Mouse (Mus musculus) C2C12 (cell line): ENCODE measurements around the gene Asic2. TPM values are rescaled to one million over a fixed set of nuclear protein-coding genes. Genes with fewer than 3 reads are reported as not detected.
A peak's percentile ranks its signal among the peaks of the same experiment; 100 is the strongest.

Source experiments
- H3K27me3 ChIP-seq: one replicate; pipeline ENCODE4 v1.6.1; 2011; ENCODE audit not compliant: control insufficient read depth, insufficient read depth, insufficient read length
- H3K36me3 ChIP-seq: one replicate; pipeline ENCODE4 v1.6.1; 2011; ENCODE audit not compliant: control insufficient read depth, insufficient read depth
- H3K4me3 ChIP-seq: one replicate; pipeline ENCODE4 v1.5.1; 2011; ENCODE audit warnings: mild to moderate bottlenecking, control low read depth; ENCODE audit not compliant: poor library complexity, insufficient read depth, severe bottlenecking
- H3K79me2 ChIP-seq: one replicate; pipeline ENCODE4 v1.6.1; 2011; ENCODE audit not compliant: control insufficient read depth, insufficient read depth
- H3K79me3 ChIP-seq: one replicate; pipeline ENCODE4 v1.6.1; 2011; ENCODE audit warnings: low read depth, control low read depth
- H3ac ChIP-seq: one replicate; pipeline ENCODE3; 2011; ENCODE audit warnings: low read depth; ENCODE audit not compliant: control insufficient read depth, insufficient read length
- CEBPB ChIP-seq: IDR thresholded peaks from one replicate; pipeline ENCODE4 v1.6.1; 2011; ENCODE audit warnings: low read depth, mild to moderate bottlenecking, control low read depth, moderate library complexity
- CTCF ChIP-seq: IDR thresholded peaks from one replicate; pipeline ENCODE4 v1.5.1; 2011; ENCODE audit not compliant: control insufficient read depth, insufficient read depth, insufficient read length
- FOSL1 ChIP-seq: IDR thresholded peaks from one replicate; pipeline ENCODE4 v1.8.0; 2011; ENCODE audit warnings: mild to moderate bottlenecking, low read length; ENCODE audit not compliant: poor library complexity, insufficient read depth, severe bottlenecking
- MAX ChIP-seq: IDR thresholded peaks from one replicate; pipeline ENCODE4 v1.6.1; 2011; ENCODE audit warnings: mild to moderate bottlenecking, control low read depth
- MYOD1 ChIP-seq: IDR thresholded peaks from one replicate; pipeline ENCODE4 v1.6.1; 2011; ENCODE audit warnings: low read depth; ENCODE audit not compliant: control insufficient read depth, insufficient read length
- MYOG ChIP-seq: IDR thresholded peaks from one replicate; pipeline ENCODE4 v1.6.1; 2011; ENCODE audit not compliant: control insufficient read depth, insufficient read length; ENCODE audit errors: extremely low read depth
- USF1 ChIP-seq: IDR thresholded peaks from one replicate; pipeline ENCODE4 v1.6.1; 2011; ENCODE audit warnings: low read depth, mild to moderate bottlenecking, control low read depth, moderate library complexity
- polyA plus RNA-seq: library from polyadenylated mRNA; unstranded; fragments of >200 nt; fragmentation: generic; extraction: Trizol; gene quantifications from one replicate; pipeline ENCODE4 v1.2.1, GENCODE M21; 2012; ENCODE audit warnings: missing spikeins

Asic2 gene
- polyA plus RNA-seq, 1 experiment, result not detected

GRCm38 (mm10) chr11:81588630-81589029, 379.6 kb downstream of the Asic2 start:
- Histone ChIP-seq H3K4me3 (no peak overlapping the region), H3ac (no peak overlapping the region), H3K27me3 (peaks cover 1% of the 10 kb centered on the region), H3K79me3 (no peaks in the 10 kb centered on the region), H3K79me2 (no peaks in the 10 kb centered on the region), H3K36me3 (no peaks in the 10 kb centered on the region)
- TF ChIP-seq CTCF (peak; percentile 79), MAX (no peak)

GRCm38 (mm10) chr11:81587942-81588341, 380.3 kb downstream of the Asic2 start:
- H3K36me3 ChIP-seq, result no peaks in the 10 kb centered on the region
- peaks cover 3% of the 10 kb centered on the region for H3K27me3 ChIP-seq
- TF ChIP-seq CTCF (no peak), FOSL1 (no peak), MYOG (no peak), MAX (no peak), CEBPB (no peak), USF1 (no peak), MYOD1 (no peak)
- H3K4me3 ChIP-seq, result no peak overlapping the region
- H3K79me3 ChIP-seq, result no peaks in the 10 kb centered on the region
- H3ac ChIP-seq, result no peak overlapping the region
- no peaks in the 10 kb centered on the region for H3K79me2 ChIP-seq

- peaks cover 3% of the 10 kb centered on the region for H3K27me3 ChIP-seq
- no peak overlapping the region for H3K4me3 ChIP-seq
- H3K79me3 ChIP-seq, result no peaks in the 10 kb centered on the region
- TF ChIP-seq MAX, result no peak
- no peak for TF ChIP-seq CEBPB
- TF ChIP-seq MYOG, result no peak
- no peak for TF ChIP-seq CTCF
- no peak for TF ChIP-seq USF1
- TF ChIP-seq FOSL1, result no peak
- no peak for TF ChIP-seq MYOD1
- H3ac ChIP-seq, result no peak overlapping the region
- no peaks in the 10 kb centered on the region for H3K79me2 ChIP-seq
- no peaks in the 10 kb centered on the region for H3K36me3 ChIP-seq
These were observed 381.1 kb downstream of the Asic2 start for GRCm38 (mm10) chr11:81587114-81587513.

- Histone ChIP-seq H3K27me3 (peaks cover 3% of the 10 kb centered on the region), H3K79me3 (no peaks in the 10 kb centered on the region), H3ac (no peak overlapping the region), H3K79me2 (no peaks in the 10 kb centered on the region), H3K4me3 (no peak overlapping the region), H3K36me3 (no peaks in the 10 kb centered on the region)
- TF ChIP-seq CEBPB, result no peak
- no peak for TF ChIP-seq CTCF
- no peak for TF ChIP-seq MAX
- TF ChIP-seq FOSL1, result no peak
These were observed 383.8 kb downstream of the Asic2 start for GRCm38 (mm10) chr11:81584506-81584905.

- H3K27me3 ChIP-seq, result peaks cover 3% of the 10 kb centered on the region
- no peaks in the 10 kb centered on the region for H3K79me2 ChIP-seq
- no peak overlapping the region for H3ac ChIP-seq
- no peaks in the 10 kb centered on the region for H3K79me3 ChIP-seq
- H3K36me3 ChIP-seq, result no peaks in the 10 kb centered on the region
- TF ChIP-seq CEBPB (no peak), USF1 (no peak), MYOD1 (no peak), CTCF (no peak), FOSL1 (no peak), MYOG (no peak), MAX (no peak)
- H3K4me3 ChIP-seq, result no peak overlapping the region
These were observed 385.1 kb downstream of the Asic2 start for GRCm38 (mm10) chr11:81583195-81583594.

- no peak overlapping the region for H3K4me3 ChIP-seq
- H3K79me2 ChIP-seq, result no peaks in the 10 kb centered on the region
- TF ChIP-seq MYOG (no peak), USF1 (no peak), CEBPB (no peak), FOSL1 (no peak), CTCF (no peak), MYOD1 (no peak), MAX (no peak)
- peaks cover 3% of the 10 kb centered on the region for H3K27me3 ChIP-seq
- H3K36me3 ChIP-seq, result no peaks in the 10 kb centered on the region
- no peaks in the 10 kb centered on the region for H3K79me3 ChIP-seq
- H3ac ChIP-seq, result no peak overlapping the region
These were observed 386.1 kb downstream of the Asic2 start for GRCm38 (mm10) chr11:81582161-81582560.

GRCm38 (mm10) chr11:81579753-81580152, 388.5 kb downstream of the Asic2 start:
- Histone ChIP-seq H3K79me2 (no peaks in the 10 kb centered on the region), H3K79me3 (no peaks in the 10 kb centered on the region), H3K36me3 (no peaks in the 10 kb centered on the region), H3K4me3 (no peak overlapping the region), H3K27me3 (peaks cover 3% of the 10 kb centered on the region), H3ac (no peak overlapping the region)
- TF ChIP-seq USF1 (no peak), FOSL1 (no peak), MYOD1 (no peak), MAX (no peak), MYOG (no peak)
